Mouse (Mus musculus) forebrain, embryonic 11.5 days (tissue): ENCODE results near the gene Ttc7. TPM values are rescaled to one million over a fixed set of nuclear protein-coding genes. Genes with fewer than 3 reads are reported as not detected.
A peak's percentile ranks its signal among the peaks of the same experiment; 100 is the strongest.

Experiments
- ATAC-seq: fragments of 200-750 bp; cut with Nextera tagmentation; replicated peaks from 2 replicates; pipeline ENCODE4 v1.8.0; 2017; ENCODE audit warnings: moderate TSS enrichment; ENCODE audit not compliant: low FRiP score
- DNase-seq: peaks from one replicate; pipeline ENCODE4 v3.0.0-alpha.2; 2017; ENCODE audit warnings: low spot score
- H3K27ac ChIP-seq: fragments of 300-500 bp; sonication (generic); 2 replicates; pipeline ENCODE4 v1.5.1; 2014; ENCODE audit warnings: low read depth, low read length
- H3K27me3 ChIP-seq: fragments of 300-500 bp; sonication (generic); 2 replicates; pipeline ENCODE4 v1.6.1; 2014; ENCODE audit warnings: mild to moderate bottlenecking, low read length, mixed read lengths; ENCODE audit not compliant: control insufficient read depth, insufficient read depth
- H3K36me3 ChIP-seq: fragments of 300-500 bp; sonication (generic); 2 replicates; pipeline ENCODE4 v1.6.1; 2014; ENCODE audit warnings: mild to moderate bottlenecking, low read length, moderate library complexity, mixed read lengths; ENCODE audit not compliant: control insufficient read depth, insufficient read depth
- H3K4me1 ChIP-seq: fragments of 300-500 bp; sonication (generic); replicated peaks from 2 replicates; pipeline ENCODE4 v1.6.1; 2014; ENCODE audit warnings: low read length, mixed read lengths; ENCODE audit not compliant: control insufficient read depth, insufficient read depth
- H3K4me2 ChIP-seq: fragments of 300-500 bp; sonication (generic); 2 replicates; pipeline ENCODE4 v1.6.1; 2014; ENCODE audit warnings: low read depth, mild to moderate bottlenecking, low read length, moderate library complexity, mixed read lengths; ENCODE audit not compliant: severe bottlenecking
- H3K4me3 ChIP-seq: fragments of 300-500 bp; sonication (generic); 2 replicates; pipeline ENCODE4 v1.5.1; 2014; ENCODE audit warnings: low read depth, low read length
- H3K9ac ChIP-seq: fragments of 300-500 bp; sonication (generic); 2 replicates; pipeline ENCODE4 v1.6.1; 2014; ENCODE audit warnings: low read length
- H3K9me3 ChIP-seq: fragments of 300-500 bp; sonication (generic); 2 replicates; pipeline ENCODE4 v1.6.1; 2016; ENCODE audit warnings: low read length, mixed read lengths; ENCODE audit not compliant: control insufficient read depth
- WGBS: fragments of 180-500 bp; shearing (Covaris S2); extraction: QIAGEN DNeasy Blood & Tissue Kit; methylation state at CpG from one replicate; pipeline ENCODE4 v1.1.7; 2014; 5-methylcytosine and 5-hydroxymethylcytosine counted together
- polyA plus RNA-seq: library from polyadenylated mRNA; unstranded; fragments of >200 nt; fragmentation: Nextera tagmentation; extraction: Ambion mirVana; gene quantifications from 2 replicates; pipeline ENCODE4 v1.2.1, GENCODE M21; 2014

Ttc7 gene
- polyA plus RNA-seq, 1 experiment from 2014 or later: 4.2 TPM

GRCm38 (mm10) chr17:87402444-87402843 is 119.8 kb downstream of the Ttc7 start:
- Histone ChIP-seq H3K9me3 (no peaks in the 10 kb centered on the region), H3K9ac (no peak overlapping the region), H3K36me3 (no peaks in the 10 kb centered on the region), H3K4me3 (no peak overlapping the region), H3K4me1 (no peaks in the 10 kb centered on the region; the same call in 1 of the 2 replicates), H3K27me3 (no peaks in the 10 kb centered on the region), H3K4me2 (no peak overlapping the region), H3K27ac (no peak overlapping the region)
- 90% methylated on average over 11 of the region's 11 CpGs for WGBS
- no peak for DNase-seq
- ATAC-seq: no peak

GRCm38 (mm10) chr17:87403462-87403861 is 120.8 kb downstream of the Ttc7 start:
- no peak overlapping the region for H3K27ac ChIP-seq
- H3K4me3 ChIP-seq: no peak overlapping the region
- H3K27me3 ChIP-seq: no peaks in the 10 kb centered on the region
- DNase-seq (no peak), ATAC-seq (no peak)
- no peaks in the 10 kb centered on the region for H3K9me3 ChIP-seq
- H3K4me1 ChIP-seq: no peaks in the 10 kb centered on the region; the same call in 1 of the 2 replicates
- no peak overlapping the region for H3K4me2 ChIP-seq
- no peaks in the 10 kb centered on the region for H3K36me3 ChIP-seq
- WGBS: 83% methylated on average over 4 of the region's 4 CpGs
- no peak overlapping the region for H3K9ac ChIP-seq

- H3K4me3 ChIP-seq: no peak overlapping the region
- H3K4me2 ChIP-seq: no peak overlapping the region
- no peak for DNase-seq
- WGBS: 73% methylated on average over 11 of the region's 11 CpGs
- H3K27me3 ChIP-seq: no peaks in the 10 kb centered on the region
- no peaks in the 10 kb centered on the region for H3K9me3 ChIP-seq
- no peak for ATAC-seq
- H3K9ac ChIP-seq: no peak overlapping the region
- no peaks in the 10 kb centered on the region for H3K36me3 ChIP-seq
- no peaks in the 10 kb centered on the region for H3K4me1 ChIP-seq
- no peak overlapping the region for H3K27ac ChIP-seq
Observed at GRCm38 (mm10) chr17:87405576-87405975, 122.9 kb downstream of the Ttc7 start.

- Histone ChIP-seq H3K9me3 (no peaks in the 10 kb centered on the region), H3K36me3 (no peaks in the 10 kb centered on the region), H3K4me1 (no peaks in the 10 kb centered on the region), H3K4me3 (no peak overlapping the region), H3K9ac (no peak overlapping the region), H3K4me2 (no peak overlapping the region), H3K27me3 (no peaks in the 10 kb centered on the region), H3K27ac (no peak overlapping the region)
- 77% methylated on average over 4 of the region's 4 CpGs for WGBS
- ATAC-seq: no peak
- no peak for DNase-seq
Observed at GRCm38 (mm10) chr17:87406646-87407045, 124.0 kb downstream of the Ttc7 start.

- H3K9ac ChIP-seq: no peak overlapping the region
- no peaks in the 10 kb centered on the region for H3K4me1 ChIP-seq
- ATAC-seq (no peak), DNase-seq (no peak)
- no peaks in the 10 kb centered on the region for H3K27me3 ChIP-seq
- H3K36me3 ChIP-seq: no peaks in the 10 kb centered on the region
- 79% methylated on average over 7 of the region's 7 CpGs for WGBS
- no peak overlapping the region for H3K4me3 ChIP-seq
- H3K4me2 ChIP-seq: no peak overlapping the region
- no peaks in the 10 kb centered on the region for H3K9me3 ChIP-seq
- no peak overlapping the region for H3K27ac ChIP-seq
Observed at GRCm38 (mm10) chr17:87418082-87418481, 135.4 kb downstream of the Ttc7 start.

GRCm38 (mm10) chr17:87427511-87427910 is 144.8 kb downstream of the Ttc7 start, which contains the start of gene Stpg4:
Gene Stpg4 (minus strand): TSS chr17:87427741.
- H3K4me3 ChIP-seq: no peak within 1 kb of the TSS
- DNase-seq (no peak), ATAC-seq (peak; percentile 51)
- no peaks in the 10 kb centered on the region for H3K9me3 ChIP-seq
- WGBS: 53% methylated on average over 24 of the region's 24 CpGs
- no peak within 1 kb of the TSS; the same call in 1 of the 2 replicates for H3K9ac ChIP-seq
- H3K4me2 ChIP-seq: no peak within 1 kb of the TSS
- H3K4me1 ChIP-seq: no peaks in the 10 kb centered on the region
- no peaks in the 10 kb centered on the region for H3K27me3 ChIP-seq
- no peak within 1 kb of the TSS for H3K27ac ChIP-seq
- peaks cover 4% of the 10 kb centered on the region for H3K36me3 ChIP-seq

- H3K27ac ChIP-seq: no peak overlapping the region
- WGBS: 82% methylated on average over 3 of the region's 3 CpGs
- no peak overlapping the region for H3K9ac ChIP-seq
- H3K9me3 ChIP-seq: no peaks in the 10 kb centered on the region
- DNase-seq (no peak), ATAC-seq (no peak)
- H3K4me2 ChIP-seq: no peak overlapping the region
- peaks cover 11% of the 10 kb centered on the region for H3K36me3 ChIP-seq
- H3K4me1 ChIP-seq: no peaks in the 10 kb centered on the region
- no peaks in the 10 kb centered on the region for H3K27me3 ChIP-seq
- no peak overlapping the region for H3K4me3 ChIP-seq
Observed at GRCm38 (mm10) chr17:87429431-87429830, 146.7 kb downstream of the Ttc7 start.

Other genes starting within 250 kb of the Ttc7 start
- 10.5 and 11.0 TPM in 2 replicates for gene Socs5, start 175.2 kb upstream of the Ttc7 start, polyA plus RNA-seq
- gene Mcfd2, start 17.0 kb upstream of the Ttc7 start, polyA plus RNA-seq: 65.6 and 66.7 TPM in 2 replicates
- gene Stpg4, start 144.9 kb downstream of the Ttc7 start, polyA plus RNA-seq: not detected in 2 replicates
- gene Calm2, start 164.0 kb downstream of the Ttc7 start, polyA plus RNA-seq: 1,239 and 1,306 TPM in 2 replicates